Mouse (Mus musculus) kidney, adult 2 months (tissue): ENCODE results near the gene Gm20671. TPM values are rescaled to one million over a fixed set of nuclear protein-coding genes. Genes with fewer than 3 reads are reported as not detected.
"Not testable (repeated sequence)": the region's sequence is repeated elsewhere in the genome, so short reads cannot be mapped to it uniquely, and the experiment has no call there.

Source experiments
- DNase-seq: peaks from one replicate; pipeline ENCODE4 v3.0.0; 2021
- H3K27ac ChIP-seq: fragments of 200-500 bp; 2 replicates; pipeline ENCODE4 v1.5.1; 2012; ENCODE audit warnings: low read depth, low read length, control low read depth, inconsistent platforms; ENCODE audit not compliant: insufficient read depth
- H3K27me3 ChIP-seq: fragments of 200-500 bp; replicated peaks from 2 replicates; pipeline ENCODE4 v1.6.1; 2012; ENCODE audit warnings: mild to moderate bottlenecking, moderate library complexity, low read length, inconsistent platforms; ENCODE audit not compliant: control insufficient read depth, insufficient read depth
- H3K36me3 ChIP-seq: fragments of 200-500 bp; 2 replicates; pipeline ENCODE4 v1.6.1; 2012; ENCODE audit warnings: mild to moderate bottlenecking, moderate library complexity, low read length, inconsistent platforms; ENCODE audit not compliant: control insufficient read depth, insufficient read depth
- H3K4me1 ChIP-seq: fragments of 200-500 bp; 2 replicates; pipeline ENCODE4 v1.6.1; 2011; ENCODE audit warnings: low read length; ENCODE audit not compliant: control insufficient read depth, insufficient read depth
- H3K4me3 ChIP-seq: fragments of 200-500 bp; 2 replicates; pipeline ENCODE4 v1.5.1; 2011; ENCODE audit warnings: mild to moderate bottlenecking, low read depth, low read length, control low read depth; ENCODE audit not compliant: insufficient read depth
- CTCF ChIP-seq: fragments of 200-500 bp; conservative IDR thresholded peaks from 2 replicates; pipeline ENCODE4 v1.5.1; 2011; ENCODE audit warnings: low read depth, mild to moderate bottlenecking, control low read depth, low read length, moderate library complexity, mixed read lengths; ENCODE audit not compliant: insufficient read depth, insufficient read length
- POLR2A ChIP-seq: fragments of 200-500 bp; IDR thresholded peaks from one replicate; pipeline ENCODE4 v1.6.1; 2011; ENCODE audit warnings: low read depth, low read length, control low read depth
- WGBS: fragments of 180-500 bp; shearing (Covaris S2); methylation state at CpG from one replicate; pipeline ENCODE4 v1.1.7; 2018; 5-methylcytosine and 5-hydroxymethylcytosine counted together
- polyA plus RNA-seq: library from polyadenylated mRNA; depleted of rRNA; stranded (reverse); fragments of >200 nt; gene quantifications from 2 replicates; pipeline ENCODE4 v1.2.3, GENCODE M21; 2012

The Gm20671 gene
- polyA plus RNA-seq, 1 experiment = 2.8 TPM

- Histone ChIP-seq H3K27me3 (no peaks in the 10 kb centered on the region), H3K4me1 (no peaks in the 10 kb centered on the region), H3K27ac (no peak overlapping the region), H3K36me3 (no peaks in the 10 kb centered on the region; the same call in none of the 2 replicates), H3K4me3 (no peak overlapping the region)
- TF ChIP-seq POLR2A = no peak
- WGBS = 64% methylated on average over 5 of the region's 5 CpGs
- DNase-seq = peak; percentile 51
Measured at GRCm38 (mm10) chr5:32761566-32762140, 65.3 kb downstream of the Gm20671 start.

GRCm38 (mm10) chr5:32760787-32761186 is 66.1 kb downstream of the Gm20671 start:
- Histone ChIP-seq H3K27ac (no peak overlapping the region), H3K36me3 (no peaks in the 10 kb centered on the region; the same call in none of the 2 replicates), H3K27me3 (no peaks in the 10 kb centered on the region), H3K4me1 (no peaks in the 10 kb centered on the region), H3K4me3 (no peak overlapping the region)
- TF ChIP-seq CTCF (no peak), POLR2A (no peak)
- WGBS = 79% methylated on average over 3 of the region's 3 CpGs
- no peak for DNase-seq

GRCm38 (mm10) chr5:32760352-32760751 is 66.6 kb downstream of the Gm20671 start:
- not testable (repeated sequence) for H3K4me1 ChIP-seq
- WGBS = 97% methylated on average over 18 of the region's 18 CpGs

GRCm38 (mm10) chr5:32759662-32760061 is 67.2 kb downstream of the Gm20671 start:
- no peak for TF ChIP-seq CTCF
- TF ChIP-seq POLR2A = no peak
- no peak for DNase-seq
- no peak overlapping the region for H3K27ac ChIP-seq
- H3K36me3 ChIP-seq = no peaks in the 10 kb centered on the region; the same call in none of the 2 replicates
- no peaks in the 10 kb centered on the region for H3K27me3 ChIP-seq
- whole genome bisulfite sequencing = 81% methylated on average over 2 of the region's 2 CpGs
- no peaks in the 10 kb centered on the region for H3K4me1 ChIP-seq
- H3K4me3 ChIP-seq = no peak overlapping the region

More at GRCm38 (mm10) chr5:32760352-32760751, 66.6 kb downstream of the Gm20671 start:
- not testable (repeated sequence) for H3K36me3 ChIP-seq, H3K27me3 ChIP-seq, DNase-seq, H3K4me3 ChIP-seq, H3K27ac ChIP-seq

GRCm38 (mm10) chr5:32756141-32756540 is 70.8 kb downstream of the Gm20671 start:
- H3K36me3 ChIP-seq = no peaks in the 10 kb centered on the region; the same call in 1 of the 2 replicates
- 90% methylated on average over 8 of the region's 8 CpGs for WGBS
- H3K27me3 ChIP-seq = no peaks in the 10 kb centered on the region
- DNase-seq = no peak
- H3K4me3 ChIP-seq = no peak overlapping the region
- no peaks in the 10 kb centered on the region for H3K4me1 ChIP-seq
- H3K27ac ChIP-seq = no peak overlapping the region
- no peak for TF ChIP-seq POLR2A
- TF ChIP-seq CTCF = no peak

- H3K36me3 ChIP-seq = no peaks in the 10 kb centered on the region
- no peak for TF ChIP-seq CTCF
- TF ChIP-seq POLR2A = no peak
- H3K4me3 ChIP-seq = no peak overlapping the region
- no peaks in the 10 kb centered on the region for H3K27me3 ChIP-seq
- H3K4me1 ChIP-seq = peaks cover 2% of the 10 kb centered on the region; the same call in 1 of the 2 replicates
- no peak for DNase-seq
- 40% methylated on average over 2 of the region's 2 CpGs for WGBS
- no peak overlapping the region for H3K27ac ChIP-seq
Measured at GRCm38 (mm10) chr5:32751736-32752135, 75.2 kb downstream of the Gm20671 start.

GRCm38 (mm10) chr5:32748936-32749335 is 78.0 kb downstream of the Gm20671 start:
- DNase-seq = no peak
- H3K4me1 ChIP-seq = peaks cover 2% of the 10 kb centered on the region; the same call in 1 of the 2 replicates
- no peak overlapping the region for H3K27ac ChIP-seq
- no peaks in the 10 kb centered on the region for H3K27me3 ChIP-seq
- TF ChIP-seq POLR2A (no peak), CTCF (no peak)
- H3K36me3 ChIP-seq = no peaks in the 10 kb centered on the region
- no peak overlapping the region for H3K4me3 ChIP-seq
- 83% methylated on average over 6 of the region's 6 CpGs for WGBS
